Mouse (Mus musculus) liver, embryonic 14.5 days (tissue): ENCODE data around the gene Tle4.
A peak's percentile ranks its signal among the peaks of the same experiment; 100 is the strongest.

Experiments used
- CTCF ChIP-seq: IDR thresholded peaks from 2 replicates; pipeline ENCODE4 v1.5.1; 2016; ENCODE audit warnings: antibody characterized with exemption, low read depth, control low read depth
- EP300 ChIP-seq: IDR thresholded peaks from 2 replicates; pipeline ENCODE4 v1.6.1; 2016; ENCODE audit warnings: antibody characterized with exemption, low read depth

DNA sequence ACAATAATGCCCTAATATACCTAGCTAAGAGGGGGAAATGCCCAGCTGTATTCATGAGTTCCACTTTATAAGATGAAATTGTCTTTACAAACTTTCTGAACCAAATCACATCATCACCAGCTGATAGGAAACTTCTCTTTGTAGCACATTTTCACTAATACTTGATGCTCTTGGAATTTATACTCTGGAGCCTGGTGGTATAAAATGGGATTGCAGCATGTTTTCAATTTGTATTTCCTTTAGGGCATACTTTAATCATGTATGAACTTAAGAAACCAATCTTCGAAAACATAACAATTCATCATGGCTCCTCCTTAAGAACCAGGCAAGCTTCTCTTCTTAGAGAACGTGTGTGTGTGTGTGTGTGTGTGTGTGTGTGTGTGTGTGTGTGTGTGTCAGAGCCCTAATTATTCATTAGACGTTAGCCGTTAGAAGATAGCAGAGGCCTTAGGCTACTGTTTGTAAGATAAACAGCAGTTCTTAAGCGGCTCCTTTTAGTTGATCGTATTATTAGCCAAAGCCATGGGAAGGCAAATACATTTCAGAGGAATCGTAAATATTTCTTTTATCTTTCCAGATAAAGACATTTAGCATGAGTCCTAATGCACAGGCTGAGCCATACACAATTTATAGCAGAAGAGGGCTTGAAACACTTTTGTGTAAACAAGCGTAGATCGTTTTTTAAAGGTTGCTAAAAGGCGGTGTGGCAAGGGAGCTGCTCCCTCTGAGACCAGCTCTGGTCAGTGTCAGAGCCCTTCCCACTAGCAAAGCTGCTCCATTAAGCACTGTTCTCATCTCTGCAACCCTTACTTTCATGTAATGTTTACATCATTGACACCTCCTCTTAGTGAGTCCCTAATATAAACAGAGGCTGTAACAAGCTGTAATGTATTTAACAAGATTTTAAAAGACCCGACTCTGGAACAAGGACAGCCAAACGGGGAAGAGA lies 173.6 kb downstream of the Tle4 start:
- TF ChIP-seq CTCF (0 out of 2 replicates have a peak, but pooled peaks have one; percentile 10), EP300 (peak; percentile 40; the same call in 1 of the 2 replicates)
